Mouse (Mus musculus): ENCODE data around the gene S100a13. TPM values are rescaled to one million over a fixed set of nuclear protein-coding genes. Genes with fewer than 3 reads are reported as not detected.

The S100a13 gene
- polyA plus RNA-seq, 1 experiment from 2014 or later = 65.4 TPM

GRCm38 (mm10) chr3:90512276-90512675 is 2.0 kb upstream of the S100a13 start:
- Histone ChIP-seq H3K27ac (ENCODE audit: low read depth, low read length) (no peak overlapping the region), H3K4me1 (ENCODE audit: control insufficient read depth, insufficient read depth, low read length) (peaks cover 21% of the 10 kb centered on the region), H3K36me3 (ENCODE audit: control insufficient read depth, insufficient read depth, low read length) (no peaks in the 10 kb centered on the region; the same call in 1 of the 2 replicates), H3K9ac (ENCODE audit: low read depth, low read length) (no peak overlapping the region), H3K27me3 (ENCODE audit: control insufficient read depth, insufficient read depth, low read length) (peaks cover 4% of the 10 kb centered on the region; the same call in 1 of the 2 replicates), H3K9me3 (replicated peaks; ENCODE audit: control insufficient read depth, low read length) (no peaks in the 10 kb centered on the region), H3K4me3 (ENCODE audit: low read depth, low read length) (no peak overlapping the region), H3K4me2 (0 out of 2 replicates have a peak overlapping the region, but pooled peaks have one; percentile 11)
- 75% methylated on average over 5 of the region's 5 CpGs for WGBS (ENCODE audit: insufficient replicate concordance)
- no peak for ATAC-seq (replicated peaks; ENCODE audit: insufficient number of reproducible peaks, low FRiP score, low TSS enrichment)

DNA sequence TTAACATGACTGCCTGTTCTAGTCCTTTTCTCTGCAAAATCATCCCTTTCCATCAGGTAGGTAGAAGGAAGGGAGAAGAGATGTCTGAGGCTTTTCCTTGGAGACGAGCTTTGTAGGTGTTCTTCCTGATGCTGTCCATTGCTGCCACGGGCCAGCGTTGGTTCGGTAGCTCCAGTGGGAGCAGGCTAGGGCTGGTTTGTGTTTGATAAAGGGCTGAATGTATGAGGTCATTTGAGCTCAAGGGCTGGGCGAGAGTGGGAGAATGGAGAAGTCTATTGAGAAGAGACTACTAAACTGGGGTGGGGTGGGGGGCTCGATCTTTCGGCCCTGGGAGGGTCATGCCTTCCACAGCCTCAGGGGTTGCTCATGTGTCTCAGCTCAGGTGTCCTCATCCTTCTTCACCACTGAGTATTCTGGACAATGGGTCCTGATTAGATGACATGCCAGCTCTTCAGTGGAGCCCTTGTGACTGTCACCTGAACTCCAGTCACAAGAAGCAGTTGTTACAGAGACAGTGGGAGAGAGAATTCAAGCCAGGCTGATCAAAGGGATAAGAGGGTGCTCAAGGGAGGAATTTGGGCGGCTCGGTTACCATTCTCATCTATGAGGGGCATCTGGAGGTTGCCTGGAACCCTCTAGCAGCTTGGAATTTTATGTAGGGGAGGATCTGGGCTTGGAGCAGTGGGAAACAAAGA is 1.1 kb upstream of the S100a13 start:
- no peaks in the 10 kb centered on the region for H3K36me3 ChIP-seq (ENCODE audit: control insufficient read depth, insufficient read depth, low read length)
- no peak for ATAC-seq (replicated peaks; ENCODE audit: insufficient number of reproducible peaks, low FRiP score, low TSS enrichment)
- peak overlapping the region; percentile 90 for H3K4me2 ChIP-seq
- peaks cover 4% of the 10 kb centered on the region; the same call in 1 of the 2 replicates for H3K27me3 ChIP-seq (ENCODE audit: control insufficient read depth, insufficient read depth, low read length)
- peak overlapping the region; percentile 74 for H3K9ac ChIP-seq (ENCODE audit: low read depth, low read length)
- whole genome bisulfite sequencing (ENCODE audit: insufficient replicate concordance) = 60% methylated on average over 9 of the region's 9 CpGs
- no peak overlapping the region for H3K27ac ChIP-seq (ENCODE audit: low read depth, low read length)
- no peaks in the 10 kb centered on the region for H3K9me3 ChIP-seq (replicated peaks; ENCODE audit: control insufficient read depth, low read length)
- peak overlapping the region; percentile 51; the same call in 1 of the 2 replicates for H3K4me3 ChIP-seq (ENCODE audit: low read depth, low read length)
- peaks cover 13% of the 10 kb centered on the region for H3K4me1 ChIP-seq (ENCODE audit: control insufficient read depth, insufficient read depth, low read length)

GRCm38 (mm10) chr3:90514691-90515090 is 456 bp downstream of the S100a13 start:
- Histone ChIP-seq H3K27ac (ENCODE audit: low read depth, low read length) (no peak overlapping the region), H3K9ac (ENCODE audit: low read depth, low read length) (peak overlapping the region; percentile 74), H3K9me3 (replicated peaks; ENCODE audit: control insufficient read depth, low read length) (no peaks in the 10 kb centered on the region), H3K36me3 (ENCODE audit: control insufficient read depth, insufficient read depth, low read length) (no peaks in the 10 kb centered on the region), H3K27me3 (ENCODE audit: control insufficient read depth, insufficient read depth, low read length) (peaks cover 4% of the 10 kb centered on the region; the same call in 1 of the 2 replicates), H3K4me1 (ENCODE audit: control insufficient read depth, insufficient read depth, low read length) (peaks cover 11% of the 10 kb centered on the region), H3K4me3 (ENCODE audit: low read depth, low read length) (peak overlapping the region; percentile 51), H3K4me2 (peak overlapping the region; percentile 90)
- under 1% methylated on average over 10 of the region's 10 CpGs for WGBS (ENCODE audit: insufficient replicate concordance)
- ATAC-seq (replicated peaks; ENCODE audit: insufficient number of reproducible peaks, low FRiP score, low TSS enrichment) = peak; percentile 83

DNA sequence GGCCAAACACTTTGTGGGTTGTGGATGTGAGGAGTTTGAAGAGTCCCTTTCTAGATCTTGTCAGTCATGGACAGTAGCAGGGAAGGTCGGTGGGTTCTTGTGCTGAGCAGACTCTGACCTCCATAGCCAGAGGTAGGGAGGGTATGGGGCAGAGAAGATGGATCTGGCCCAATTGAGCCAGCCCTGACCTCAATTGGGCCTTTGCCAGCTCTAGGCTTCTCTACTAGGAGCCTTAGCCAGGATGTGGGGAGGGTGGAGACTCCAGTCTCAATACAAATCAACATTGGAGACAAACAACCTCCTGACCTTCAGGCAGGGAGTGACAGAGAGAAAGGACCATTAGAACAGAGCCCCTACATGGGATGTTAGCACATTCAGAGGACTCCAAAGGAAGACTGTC is 1.0 kb downstream of the S100a13 start:
- H3K27ac ChIP-seq (ENCODE audit: low read depth, low read length) = no peak overlapping the region

GRCm38 (mm10) chr3:90515789-90516188 is 1.6 kb downstream of the S100a13 start:
- no peak overlapping the region for H3K27ac ChIP-seq (ENCODE audit: low read depth, low read length)
- H3K4me3 ChIP-seq (ENCODE audit: low read depth, low read length) = no peak overlapping the region
- 88% methylated on average over 4 of the region's 4 CpGs for WGBS (ENCODE audit: insufficient replicate concordance)
- ATAC-seq (replicated peaks; ENCODE audit: insufficient number of reproducible peaks, low FRiP score, low TSS enrichment) = no peak
- no peaks in the 10 kb centered on the region for H3K9me3 ChIP-seq (replicated peaks; ENCODE audit: control insufficient read depth, low read length)
- H3K36me3 ChIP-seq (ENCODE audit: control insufficient read depth, insufficient read depth, low read length) = no peaks in the 10 kb centered on the region
- H3K4me1 ChIP-seq (ENCODE audit: control insufficient read depth, insufficient read depth, low read length) = peaks cover 11% of the 10 kb centered on the region
- no peak overlapping the region; the same call in 1 of the 2 replicates for H3K4me2 ChIP-seq
- no peak overlapping the region for H3K9ac ChIP-seq (ENCODE audit: low read depth, low read length)
- H3K27me3 ChIP-seq (ENCODE audit: control insufficient read depth, insufficient read depth, low read length) = peaks cover 4% of the 10 kb centered on the region; the same call in 1 of the 2 replicates

More for the DNA sequence above, 1.0 kb downstream of the S100a13 start:
- peaks cover 4% of the 10 kb centered on the region; the same call in 1 of the 2 replicates for H3K27me3 ChIP-seq (ENCODE audit: control insufficient read depth, insufficient read depth, low read length)
- peaks cover 11% of the 10 kb centered on the region for H3K4me1 ChIP-seq (ENCODE audit: control insufficient read depth, insufficient read depth, low read length)
- no peaks in the 10 kb centered on the region for H3K36me3 ChIP-seq (ENCODE audit: control insufficient read depth, insufficient read depth, low read length)
- ATAC-seq (replicated peaks; ENCODE audit: insufficient number of reproducible peaks, low FRiP score, low TSS enrichment) = no peak
- 39% methylated on average over 1 of the region's 1 CpGs for WGBS (ENCODE audit: insufficient replicate concordance)
- H3K9me3 ChIP-seq (replicated peaks; ENCODE audit: control insufficient read depth, low read length) = no peaks in the 10 kb centered on the region
- H3K9ac ChIP-seq (ENCODE audit: low read depth, low read length) = peak overlapping the region; percentile 63
- H3K4me2 ChIP-seq = peak overlapping the region; percentile 90
- peak overlapping the region; percentile 51 for H3K4me3 ChIP-seq (ENCODE audit: low read depth, low read length)

- Histone ChIP-seq H3K9me3 (replicated peaks; ENCODE audit: control insufficient read depth, low read length) (no peaks in the 10 kb centered on the region), H3K36me3 (ENCODE audit: control insufficient read depth, insufficient read depth, low read length) (no peaks in the 10 kb centered on the region), H3K4me2 (no peak overlapping the region), H3K27ac (ENCODE audit: low read depth, low read length) (no peak overlapping the region), H3K4me1 (ENCODE audit: control insufficient read depth, insufficient read depth, low read length) (peaks cover 11% of the 10 kb centered on the region), H3K4me3 (ENCODE audit: low read depth, low read length) (no peak overlapping the region), H3K9ac (ENCODE audit: low read depth, low read length) (no peak overlapping the region), H3K27me3 (ENCODE audit: control insufficient read depth, insufficient read depth, low read length) (peaks cover 4% of the 10 kb centered on the region; the same call in 1 of the 2 replicates)
- WGBS (ENCODE audit: insufficient replicate concordance) = 68% methylated on average over 4 of the region's 4 CpGs
- ATAC-seq (replicated peaks; ENCODE audit: insufficient number of reproducible peaks, low FRiP score, low TSS enrichment) = no peak
Observed at GRCm38 (mm10) chr3:90517711-90518110, 3.5 kb downstream of the S100a13 start.

- WGBS (ENCODE audit: insufficient replicate concordance) = 56% methylated on average over 4 of the region's 4 CpGs
- no peaks in the 10 kb centered on the region for H3K27me3 ChIP-seq (ENCODE audit: control insufficient read depth, insufficient read depth, low read length)
- H3K27ac ChIP-seq (ENCODE audit: low read depth, low read length) = no peak overlapping the region
- H3K9ac ChIP-seq (ENCODE audit: low read depth, low read length) = no peak overlapping the region
- no peak overlapping the region for H3K4me2 ChIP-seq
- H3K4me1 ChIP-seq (ENCODE audit: control insufficient read depth, insufficient read depth, low read length) = no peaks in the 10 kb centered on the region
- ATAC-seq (replicated peaks; ENCODE audit: insufficient number of reproducible peaks, low FRiP score, low TSS enrichment) = no peak; the same call in 1 of the 2 replicates
- H3K4me3 ChIP-seq (ENCODE audit: low read depth, low read length) = no peak overlapping the region
- no peaks in the 10 kb centered on the region for H3K9me3 ChIP-seq (replicated peaks; ENCODE audit: control insufficient read depth, low read length)
- no peaks in the 10 kb centered on the region for H3K36me3 ChIP-seq (ENCODE audit: control insufficient read depth, insufficient read depth, low read length)
Observed at GRCm38 (mm10) chr3:90525421-90525820, 11.2 kb downstream of the S100a13 start.

DNA sequence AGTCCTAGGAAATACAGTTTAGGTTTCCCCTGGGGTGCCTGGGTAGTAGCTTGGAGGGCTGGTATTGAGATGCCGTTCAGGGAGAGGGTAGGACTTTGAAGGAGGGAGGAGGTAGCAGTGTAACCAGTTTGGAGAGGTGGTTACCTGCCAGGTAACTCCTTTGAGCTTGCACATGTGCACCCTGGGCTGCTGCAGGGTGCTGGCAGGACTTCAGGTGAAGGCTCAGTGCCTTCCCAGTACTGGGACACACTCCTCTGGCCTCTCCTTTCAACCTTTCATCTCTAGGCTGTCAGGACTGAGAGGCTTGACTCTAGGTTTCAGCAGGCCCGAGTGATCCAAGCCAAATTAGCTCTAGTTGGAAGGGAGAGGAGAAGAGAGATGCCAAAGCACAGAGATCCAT is 11.8 kb downstream of the S100a13 start:
- no peaks in the 10 kb centered on the region for H3K9me3 ChIP-seq (replicated peaks; ENCODE audit: control insufficient read depth, low read length)
- H3K27me3 ChIP-seq (ENCODE audit: control insufficient read depth, insufficient read depth, low read length) = no peaks in the 10 kb centered on the region
- no peaks in the 10 kb centered on the region for H3K4me1 ChIP-seq (ENCODE audit: control insufficient read depth, insufficient read depth, low read length)
- no peak overlapping the region for H3K4me2 ChIP-seq
- H3K36me3 ChIP-seq (ENCODE audit: control insufficient read depth, insufficient read depth, low read length) = no peaks in the 10 kb centered on the region
- 63% methylated on average over 2 of the region's 2 CpGs for WGBS (ENCODE audit: insufficient replicate concordance)
- no peak overlapping the region for H3K27ac ChIP-seq (ENCODE audit: low read depth, low read length)
- no peak for ATAC-seq (replicated peaks; ENCODE audit: insufficient number of reproducible peaks, low FRiP score, low TSS enrichment)
- no peak overlapping the region for H3K9ac ChIP-seq (ENCODE audit: low read depth, low read length)
- H3K4me3 ChIP-seq (ENCODE audit: low read depth, low read length) = no peak overlapping the region

DNA sequence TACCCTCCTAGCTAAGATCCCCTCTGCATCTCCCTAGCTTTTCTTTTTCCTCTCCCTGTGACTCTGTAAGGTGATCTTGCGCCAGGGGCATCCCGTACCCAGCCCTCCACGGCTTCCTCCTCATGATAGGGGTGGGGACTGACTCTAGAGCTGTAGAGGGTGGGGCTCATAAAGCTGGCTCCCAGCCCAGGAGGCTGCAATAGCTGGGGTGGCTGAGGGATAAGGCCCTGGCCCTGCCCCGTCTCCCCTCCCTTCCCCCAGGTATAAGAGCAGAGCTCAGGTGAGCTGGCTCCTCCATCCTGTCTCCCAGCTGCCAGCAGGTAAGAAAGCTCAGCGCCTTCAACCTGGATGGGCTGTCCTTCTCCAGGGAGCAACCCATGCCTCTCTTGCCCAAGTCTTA is 12.3 kb downstream of the S100a13 start, which contains the start of gene S100a14:
TSS of gene S100a14 (plus strand) at position 277 of the 400 bp plus-strand sequence.
- H3K4me3 ChIP-seq (ENCODE audit: low read depth, low read length) = no peak within 1 kb of the TSS
- no peak within 1 kb of the TSS for H3K27ac ChIP-seq (ENCODE audit: low read depth, low read length)
- no peak within 1 kb of the TSS for H3K4me2 ChIP-seq
- H3K27me3 ChIP-seq (ENCODE audit: control insufficient read depth, insufficient read depth, low read length) = no peaks in the 10 kb centered on the region
- no peak within 1 kb of the TSS for H3K9ac ChIP-seq (ENCODE audit: low read depth, low read length)
- 56% methylated on average over 5 of the region's 5 CpGs for WGBS (ENCODE audit: insufficient replicate concordance)
- no peaks in the 10 kb centered on the region for H3K9me3 ChIP-seq (replicated peaks; ENCODE audit: control insufficient read depth, low read length)
- ATAC-seq (replicated peaks; ENCODE audit: insufficient number of reproducible peaks, low FRiP score, low TSS enrichment) = no peak; the same call in 1 of the 2 replicates
- H3K4me1 ChIP-seq (ENCODE audit: control insufficient read depth, insufficient read depth, low read length) = no peaks in the 10 kb centered on the region
- no peaks in the 10 kb centered on the region for H3K36me3 ChIP-seq (ENCODE audit: control insufficient read depth, insufficient read depth, low read length)

Data from heart, embryonic 11.5 days (tissue).